Mouse (Mus musculus): ENCODE results near the gene Tenm3.

DNA sequence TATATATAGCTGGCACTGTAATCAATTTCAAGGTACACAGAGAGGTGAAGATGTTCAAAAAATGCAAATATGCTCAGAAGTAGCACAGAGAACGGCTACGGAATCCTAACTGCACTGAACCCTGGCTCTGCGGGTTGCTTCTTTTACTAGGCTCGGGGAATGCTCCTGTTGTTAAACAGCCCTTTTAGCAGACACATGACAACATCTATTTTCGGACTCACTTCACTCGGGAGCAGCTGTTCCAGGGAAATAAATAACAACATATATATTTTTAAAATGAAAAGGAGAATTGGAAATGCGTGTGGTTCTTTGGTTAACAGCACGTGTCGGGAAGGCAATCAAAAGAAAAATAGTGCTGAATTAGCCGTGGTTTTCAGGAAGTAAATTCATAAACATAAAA is 457.9 kb downstream of the Tenm3 start:
- TF ChIP-seq CTCF (IDR thresholded peaks at IDR 0.05; ENCODE audit: borderline replicate concordance, insufficient read depth, low read length) (no peak), POLR2A (IDR thresholded peaks at IDR 0.05; ENCODE audit: low read depth, low read length) (no peak)
